Mouse (Mus musculus): Measurements from ENCODE around the gene Sergef.

DNA sequence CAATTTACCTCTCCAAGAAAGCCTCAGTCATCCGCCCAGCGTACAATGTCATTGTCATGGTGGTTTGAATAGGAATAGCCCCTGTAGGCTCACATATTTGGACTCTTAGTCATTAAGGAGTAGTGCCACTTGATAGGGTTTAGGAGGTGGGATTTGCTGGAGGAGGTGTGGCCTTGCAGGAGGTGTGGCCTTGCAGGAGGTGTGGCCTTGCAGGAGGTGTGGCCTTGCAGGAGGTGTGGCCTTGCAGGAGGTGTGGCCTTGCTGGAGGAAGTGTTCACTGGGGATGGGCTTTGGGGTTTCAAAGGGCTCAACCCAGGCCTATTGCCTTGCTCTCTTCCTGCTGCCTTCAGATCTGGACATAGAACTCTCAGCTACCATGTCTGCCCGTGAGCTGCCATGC, 162.2 kb downstream of the Sergef start:
- TF ChIP-seq CTCF (IDR thresholded peaks at IDR 0.05; ENCODE audit: borderline replicate concordance, insufficient read depth, low read length) (no peak), POLR2A (IDR thresholded peaks at IDR 0.05; ENCODE audit: low read depth, low read length) (no peak)
